Comparison of ENCODE assay signal across 8 mouse cellular contexts in the genomic region with DNA sequence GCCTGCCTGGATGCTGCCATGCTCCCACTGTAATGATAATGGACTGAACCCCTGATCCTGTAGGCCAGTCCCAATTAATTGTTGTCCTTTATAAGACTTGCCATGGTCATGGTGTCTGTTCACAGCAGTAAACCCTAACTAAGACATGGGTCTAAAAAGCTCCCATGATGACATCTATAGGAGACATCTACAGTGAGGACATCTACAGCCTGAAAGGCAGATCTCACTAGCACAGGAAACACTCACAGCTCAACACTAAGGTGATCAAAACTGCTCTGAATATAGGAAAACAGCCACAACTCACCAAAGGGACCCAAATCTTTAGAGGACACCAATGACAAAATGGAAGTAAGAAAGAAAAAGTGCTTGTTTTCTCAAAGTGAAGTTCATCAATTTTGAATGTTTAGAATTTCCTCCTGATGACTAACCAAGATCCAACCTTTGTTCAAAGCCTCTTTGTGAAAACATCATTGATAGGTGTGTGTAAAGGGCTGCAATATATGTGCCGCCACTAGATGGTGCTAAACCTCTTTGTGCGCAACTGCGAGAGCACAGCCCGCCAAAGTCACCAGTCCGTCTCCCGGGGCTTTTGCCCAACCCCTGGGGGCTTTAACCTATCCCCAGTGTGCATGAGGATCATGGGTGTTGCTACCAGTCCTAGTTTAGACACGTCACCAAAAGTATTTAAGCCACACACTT. TPM values are rescaled to one million over a fixed set of nuclear protein-coding genes. Genes with fewer than 3 reads are reported as not detected.
DNase-seq lines count a peak whose midpoint lies in the region; ATAC-seq and TF ChIP-seq lines count a peak whose summit lies in the region.
"Not testable (repeated sequence)": the region's sequence is repeated elsewhere in the genome, so short reads cannot be mapped to it uniquely, and the experiment has no call there.

No protein-coding gene starts in this region.

- in situ Hi-C loops in CH12.LX (cut with MboI; ENCODE audit: low pct_ligation_motif_present, low pct_unique_long_range_greater_than_20kb, low sequenced_read_pairs) = not testable (repeated sequence)

- not testable (repeated sequence) for TF ChIP-seq POLR2A in CH12.LX (IDR thresholded peaks at IDR 0.05; ENCODE audit: low read depth, low read length)

- H3K79me2 ChIP-seq in CH12.LX (replicated peaks; ENCODE audit: control insufficient read depth, extremely low read depth, insufficient read depth, poor library complexity, severe bottlenecking) = peaks cover 61% of the 10 kb centered on the region

- under 1% methylated on average over 7 of the region's 7 CpGs for WGBS in forebrain, postnatal 0 days
- WGBS in hindbrain, embryonic 10.5 days = under 1% methylated on average over 7 of the region's 7 CpGs
- 0% methylated on average over 7 of the region's 7 CpGs for WGBS in liver, embryonic 16.5 days (ENCODE audit: insufficient replicate concordance)
- WGBS in neural tube, embryonic 12.5 days = under 1% methylated on average over 7 of the region's 7 CpGs
- WGBS in stomach, embryonic 16.5 days = 1% methylated on average over 7 of the region's 7 CpGs

- peak overlapping the region; percentile 4; the same call in 1 of the 2 replicates for H3K4me2 ChIP-seq in CH12.LX (ENCODE audit: insufficient read depth, low read depth, poor library complexity, severe bottlenecking)
- H3K4me2 ChIP-seq in forebrain, postnatal 0 days (ENCODE audit: low read depth) = peak overlapping the region; percentile 28
- H3K4me2 ChIP-seq in liver, embryonic 16.5 days (ENCODE audit: low read depth, low read length) = peak overlapping the region; percentile 43
- peak overlapping the region; percentile 47 for H3K4me2 ChIP-seq in neural tube, embryonic 12.5 days (replicated peaks)
- H3K4me2 ChIP-seq in stomach, embryonic 16.5 days (ENCODE audit: low read depth, low read length) = peak overlapping the region; percentile 48

- H3K27me3 ChIP-seq in CH12.LX (replicated peaks); forebrain, postnatal 0 days (ENCODE audit: insufficient read depth, low read length); hindbrain, embryonic 10.5 days (ENCODE audit: insufficient read depth, poor library complexity, severe bottlenecking); liver, embryonic 16.5 days (ENCODE audit: control insufficient read depth, insufficient read depth, low read depth, low read length); neural tube, embryonic 12.5 days (replicated peaks); stomach, embryonic 16.5 days (ENCODE audit: control insufficient read depth, insufficient read depth, low read length): not testable (repeated sequence)

- dilution Hi-C loops in CH12.LX (cut with MboI; ENCODE audit: extremely low pct_ligation_motif_present, extremely low pct_unique_long_range_greater_than_20kb, low sequenced_read_pairs) = not testable (repeated sequence)

- peaks cover 24 to 28% of the 10 kb centered on the region in 2 experiments for H3K36me3 ChIP-seq in CH12.LX (replicated peaks in 1 of 2; ENCODE audit: control insufficient read depth in 1 of 2, insufficient read depth in 1 of 2, low read length in 1 of 2)
- not testable (repeated sequence) for H3K36me3 ChIP-seq in forebrain, postnatal 0 days (ENCODE audit: insufficient read depth); hindbrain, embryonic 10.5 days; liver, embryonic 16.5 days (ENCODE audit: control insufficient read depth, insufficient read depth); neural tube, embryonic 12.5 days; stomach, embryonic 16.5 days (ENCODE audit: control insufficient read depth, insufficient read depth, low read length)

- H3K4me1 ChIP-seq in CH12.LX (ENCODE audit: control insufficient read depth in 1 of 2, insufficient read depth in 2 of 2); forebrain, postnatal 0 days (ENCODE audit: insufficient read depth); hindbrain, embryonic 10.5 days (replicated peaks); liver, embryonic 16.5 days (ENCODE audit: control insufficient read depth, low read depth, low read length); neural tube, embryonic 12.5 days; stomach, embryonic 16.5 days (ENCODE audit: control insufficient read depth, insufficient read depth, low read length): not testable (repeated sequence)

- peak; percentile 47 for TF ChIP-seq RAD21 in CH12.LX (IDR thresholded peaks at IDR 0.05; ENCODE audit: low read depth, low read length)

- peak overlapping the region; percentile 83; the same call in 1 of the 2 replicates for H3K9ac ChIP-seq in CH12.LX (ENCODE audit: insufficient read depth, low read depth)
- not testable (repeated sequence) for H3K9ac ChIP-seq in forebrain, postnatal 0 days; liver, embryonic 16.5 days (ENCODE audit: low read depth, low read length); neural tube, embryonic 12.5 days; stomach, embryonic 16.5 days (ENCODE audit: low read length)

- peaks cover 16% of the 10 kb centered on the region for H3K9me3 ChIP-seq in CH12.LX (replicated peaks; ENCODE audit: low read length)
- not testable (repeated sequence) for H3K9me3 ChIP-seq in forebrain, postnatal 0 days (ENCODE audit: low read length); hindbrain, embryonic 10.5 days; liver, embryonic 16.5 days (replicated peaks; ENCODE audit: control insufficient read depth, low read length); neural tube, embryonic 12.5 days; stomach, embryonic 16.5 days (replicated peaks; ENCODE audit: control insufficient read depth, low read length)

- not testable (repeated sequence) for TF ChIP-seq EP300 in CH12.LX (IDR thresholded peaks at IDR 0.05; ENCODE audit: low read length)

- peak; percentile 60 for ATAC-seq in forebrain, postnatal 0 days
- ATAC-seq in liver, embryonic 16.5 days (ENCODE audit: low read depth); stomach, embryonic 16.5 days (ENCODE audit: insufficient read depth, low FRiP score): not testable (repeated sequence)
- peak; percentile 63 for ATAC-seq in neural tube, embryonic 12.5 days (ENCODE audit: low FRiP score, low read depth)

- H3K4me3 ChIP-seq in CH12.LX (replicated peaks in 1 of 3; ENCODE audit: low read depth in 2 of 3, low read length in 2 of 3, poor library complexity in 1 of 3) = peak overlapping the region in 2 of 3 experiments; percentile 77 to 79
- not testable (repeated sequence) for H3K4me3 ChIP-seq in forebrain, postnatal 0 days (ENCODE audit: low read depth, low read length); neural tube, embryonic 12.5 days
- H3K4me3 ChIP-seq in hindbrain, embryonic 10.5 days = peak overlapping the region; percentile 33; the same call in 1 of the 2 replicates
- peak overlapping the region; percentile 29; the same call in 1 of the 2 replicates for H3K4me3 ChIP-seq in liver, embryonic 16.5 days (ENCODE audit: low read depth, low read length)
- H3K4me3 ChIP-seq in stomach, embryonic 16.5 days (replicated peaks; ENCODE audit: low read length) = peak overlapping the region; percentile 29

- H3K27ac ChIP-seq in CH12.LX (ENCODE audit: insufficient read depth, low read depth); forebrain, postnatal 0 days (ENCODE audit: low read depth, low read length); hindbrain, embryonic 10.5 days; liver, embryonic 16.5 days (ENCODE audit: low read length); neural tube, embryonic 12.5 days; stomach, embryonic 16.5 days (ENCODE audit: low read length): not testable (repeated sequence)

- TF ChIP-seq CTCF in CH12.LX (conservative IDR thresholded peaks at IDR 0.05 in 1 of 2, IDR thresholded peaks at IDR 0.05 in 1 of 2; ENCODE audit: low read depth in 2 of 2, low read length in 2 of 2) = peak in 1 of 2 experiments; percentile 54; a peak in 2 of 4 replicates
- TF ChIP-seq CTCF in forebrain, postnatal 0 days (IDR thresholded peaks at IDR 0.05; ENCODE audit: low read depth) = peak; percentile 73

- DNase-seq in CH12.LX (ENCODE audit: extremely low read depth) = peak; percentile 31
- peak; percentile 67 to 76 for DNase-seq in cerebellum, adult 18-20 months
- DNase-seq in forebrain, postnatal 0 days = peak; percentile 56
- peak; percentile 25 for DNase-seq in hindbrain, embryonic 10.5 days (ENCODE audit: low spot score)
- peak; percentile 30 to 82 for DNase-seq in layer of hippocampus, adult 18-20 months (ENCODE audit: low spot score in 2 of 2)

TF ChIP-seq in CH12.LX, 34 proteins besides CTCF, POLR2A, EP300 and RAD21:
- TF ChIP-seq E2F4 (IDR thresholded peaks at IDR 0.05; ENCODE audit: insufficient replicate concordance, low read depth, low read length) (peak; percentile 76; the same call in 1 of the 2 replicates), SMC3 (IDR thresholded peaks at IDR 0.05; ENCODE audit: low read depth, low read length) (peak; percentile 40), SIN3A (IDR thresholded peaks at IDR 0.05; ENCODE audit: low read length) (peak; percentile 39), NRF1 (IDR thresholded peaks at IDR 0.05; ENCODE audit: low read depth, low read length) (peak; percentile 53)

RNA-seq across cellular contexts. Expression of gene Ulbp1, which starts 3.6 kb away (rescaled TPM):
- total RNA-seq in CH12.LX (2012; rRNA removed) (70.1 and 78.3 TPM in 2 replicates), CH12.LX (2014; rRNA removed) (141 and 159 TPM in 2 replicates)
- 87.3 and 92.9 TPM in 2 replicates for polyA plus RNA-seq in CH12.LX (2012; ENCODE audit: insufficient read length, low read depth)
- 0.54 and 3.5 TPM in 2 replicates for total RNA-seq in forebrain, postnatal 0 days (2014; rRNA removed)
- 0.17 and 0.18 TPM in 2 replicates for polyA plus RNA-seq in forebrain, postnatal 0 days (2015; fragmentation: Nextera tagmentation; extraction: Ambion mirVana)
- 0.59 and 1.1 TPM in 2 replicates for polyA plus RNA-seq in hindbrain, embryonic 10.5 days (2016; fragmentation: Nextera tagmentation; extraction: Ambion mirVana)
- total RNA-seq in layer of hippocampus, adult 18-20 months (2021) = under 1 TPM; 0.10 to 0.15 TPM
- polyA plus RNA-seq in liver, embryonic 16.5 days (2015; fragmentation: Nextera tagmentation; extraction: Ambion mirVana) = 1.3 TPM in 2 replicates
- polyA plus RNA-seq in neural tube, embryonic 12.5 days (2016; fragmentation: Nextera tagmentation; extraction: Ambion mirVana) = 0.75 and 1.1 TPM in 2 replicates
- polyA plus RNA-seq in stomach, embryonic 16.5 days (2015; fragmentation: Nextera tagmentation; extraction: Ambion mirVana) = 4.6 and 4.9 TPM in 2 replicates

Comparison
In these comparisons a context has a peak if more than half of its experiments do, and no peak if none do; other contexts are left out.
1. RNA of gene Ulbp1, which starts 3.6 kb away (polyA plus RNA-seq): 87.3 to 92.9 TPM in CH12.LX; 4.6 to 4.9 TPM in stomach, embryonic 16.5 days, 1.3 TPM in liver, embryonic 16.5 days, 0.75 to 1.1 TPM in neural tube, embryonic 12.5 days, 0.59 to 1.1 TPM in hindbrain, embryonic 10.5 days and 0.17 to 0.18 TPM in forebrain, postnatal 0 days; every median in the first group is over 10 times any median in the second.
2. Peak in every context shown above with its lines, with median percentiles within 50 percentile points of each other: DNase-seq and H3K4me2 ChIP-seq.